Mouse (Mus musculus) adrenal gland, postnatal 36 days (tissue): ENCODE results near the gene Dusp15. TPM values are rescaled to one million over a fixed set of nuclear protein-coding genes. Genes with fewer than 3 reads are reported as not detected.

Experiments
- DNase-seq, 2 experiments: peaks; one replicate each; pipeline ENCODE4 v3.0.0; 2021; ENCODE audit warnings: mixed read lengths in 1 of 2
- long read RNA-seq, 2 experiments: library from polyadenylated mRNA; stranded (forward); transcript quantifications; one replicate each; pipeline ENCODE4 v2.0.0; 2021; ENCODE audit warnings: borderline sequencing depth in 2 of 2
- total RNA-seq, 2 experiments: library from RNA; stranded (reverse); gene quantifications; 2 replicates each; pipeline ENCODE4 v1.2.3; 2021

The Dusp15 gene
- total RNA-seq = 1 to 10 TPM in 1 of 2 experiments, under 1 TPM in 1; 0.99 to 2.1 TPM
- long read RNA-seq, experiment 1 = 0 reads
- long read RNA-seq, experiment 2 = 0 reads

DNA sequence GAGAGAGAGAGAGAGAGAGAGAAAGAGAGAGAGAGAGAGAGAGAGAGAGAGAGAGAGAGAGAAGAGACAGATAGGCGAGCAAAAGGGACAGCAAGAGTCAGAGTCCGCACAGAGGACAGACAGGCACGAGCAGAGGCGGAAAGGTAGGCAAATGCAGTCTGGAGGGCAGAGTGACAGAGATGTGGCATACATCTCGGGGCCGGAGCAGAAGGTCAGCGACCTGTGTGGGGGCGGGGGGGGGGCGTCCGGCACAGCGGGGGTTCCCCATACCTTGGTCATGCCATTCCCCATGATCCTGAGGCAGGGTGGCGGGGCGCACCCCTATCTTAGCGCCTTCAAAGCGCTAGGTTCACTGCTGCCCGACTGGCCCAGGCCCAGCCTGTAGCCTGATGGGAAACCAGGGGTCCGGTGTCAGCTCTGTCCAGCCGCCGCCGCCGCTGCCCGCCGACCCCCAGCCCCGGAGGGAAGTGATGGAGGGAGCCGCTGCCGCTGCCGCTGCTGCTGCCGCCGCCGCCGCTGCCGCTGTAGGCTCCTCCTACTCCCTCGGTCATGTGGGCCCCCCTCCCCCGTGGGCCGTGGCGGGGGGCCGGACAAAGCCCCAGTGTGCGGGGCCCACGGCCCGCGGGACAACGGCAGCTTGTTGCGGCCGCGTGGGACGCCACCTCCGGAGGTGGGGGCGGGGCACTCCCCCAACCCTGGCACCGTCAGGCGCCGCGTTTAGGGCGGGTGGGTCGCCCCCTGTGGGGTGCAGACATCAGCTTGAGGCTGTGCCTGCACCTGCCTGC is at the start of gene Dusp15:
Gene Dusp15, minus strand, starts transcription at position 634 of the 785 bp plus-strand sequence.
- peak; percentile 49 to 68 for DNase-seq

DNA sequence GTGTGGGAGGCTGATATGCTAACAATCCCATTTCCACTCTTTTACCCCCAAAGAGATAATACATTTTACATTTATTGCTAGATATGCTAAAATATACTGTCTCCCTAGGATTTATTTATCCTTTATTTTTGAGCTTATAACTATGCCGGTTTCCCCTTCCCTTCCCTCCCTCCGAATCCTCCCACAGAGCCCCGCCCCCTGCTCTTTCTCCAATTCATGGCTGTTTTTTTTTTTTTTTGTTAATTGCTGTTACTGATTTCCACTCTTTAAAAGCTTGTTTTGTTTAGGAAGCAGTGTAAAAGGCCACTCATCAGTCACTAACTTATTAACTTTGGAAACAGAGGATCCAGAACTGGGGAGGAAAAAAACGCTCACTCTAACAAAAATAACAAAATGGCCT is 45.5 kb upstream of the Dusp15 start:
- DNase-seq = no peak

DNA sequence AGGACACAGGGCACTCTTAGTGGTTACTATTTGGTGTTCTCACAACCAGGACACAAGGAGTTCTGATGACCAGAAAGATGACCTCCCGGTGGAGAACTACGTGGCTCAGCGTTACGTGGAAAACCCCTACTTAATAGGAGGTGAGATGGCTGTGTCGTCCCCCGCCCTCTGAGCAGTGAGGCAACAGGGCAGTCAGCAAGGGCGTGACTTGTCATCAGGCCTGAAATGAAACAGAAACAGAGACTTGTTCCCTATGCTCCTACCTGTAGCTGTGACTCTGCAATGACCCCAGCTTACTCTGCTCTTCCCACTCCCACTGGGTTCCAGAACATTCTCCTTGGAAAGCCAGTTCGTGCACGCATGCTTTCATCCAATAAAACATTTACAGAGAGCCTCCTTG is 40.0 kb upstream of the Dusp15 start:
- DNase-seq = no peak

DNA sequence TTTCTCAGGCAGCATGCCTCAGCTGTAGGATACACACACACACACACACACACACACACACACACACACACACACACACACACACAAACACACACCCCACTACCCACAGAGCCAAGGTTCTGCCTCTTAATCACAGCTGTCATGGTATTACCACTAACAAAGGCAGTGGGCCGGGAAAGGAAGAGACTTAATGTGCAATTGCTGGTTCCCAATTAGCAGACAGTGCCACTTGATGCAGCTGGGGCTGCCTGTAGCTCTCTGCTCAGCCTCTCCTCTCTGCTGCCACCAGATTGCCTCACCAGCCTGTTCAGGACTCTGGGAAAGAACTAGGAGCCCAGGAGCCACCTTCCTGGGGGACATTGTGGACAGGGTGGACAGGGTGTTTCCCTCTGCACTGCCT is 34.1 kb upstream of the Dusp15 start:
- DNase-seq = no peak

DNA sequence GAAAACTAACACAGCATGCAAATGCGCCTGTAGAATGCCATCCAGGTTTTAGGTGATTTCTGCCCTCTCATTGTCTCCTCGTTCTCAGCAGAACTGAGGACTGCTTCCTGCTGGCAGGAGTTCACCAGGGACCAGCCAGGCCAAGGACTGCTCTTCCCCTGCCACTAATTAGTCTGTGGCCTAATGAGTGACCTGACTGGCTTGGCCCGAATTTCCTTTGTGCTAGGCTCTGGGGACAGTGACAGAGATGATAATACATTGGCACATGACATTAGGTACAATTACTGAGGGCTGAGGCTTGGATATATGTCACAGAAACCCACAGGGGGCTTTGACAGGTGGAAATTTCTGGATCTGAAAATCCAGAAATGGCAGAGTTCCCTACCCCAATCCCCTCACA is 25.5 kb upstream of the Dusp15 start:
- DNase-seq = no peak

DNA sequence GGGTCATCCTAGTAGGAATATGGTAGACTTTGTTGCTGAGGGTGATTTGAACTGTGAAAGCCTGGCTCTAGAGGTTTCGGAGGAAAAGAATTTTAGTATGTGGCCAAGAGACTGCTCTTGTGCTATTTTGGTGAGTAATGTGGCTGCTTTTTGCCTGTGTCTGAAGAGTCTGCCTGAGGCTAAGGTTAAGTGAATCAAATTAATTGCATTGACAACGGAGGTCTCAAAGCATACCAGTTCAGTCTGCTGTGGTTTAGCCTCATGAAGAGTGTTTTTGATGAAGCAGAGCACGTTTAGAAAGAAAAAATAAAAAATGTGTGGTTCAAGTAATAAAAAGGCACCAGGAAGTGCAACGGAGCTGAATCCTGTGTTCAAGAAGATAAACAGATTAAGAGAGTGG is 14.1 kb upstream of the Dusp15 start:
- DNase-seq = no peak

DNA sequence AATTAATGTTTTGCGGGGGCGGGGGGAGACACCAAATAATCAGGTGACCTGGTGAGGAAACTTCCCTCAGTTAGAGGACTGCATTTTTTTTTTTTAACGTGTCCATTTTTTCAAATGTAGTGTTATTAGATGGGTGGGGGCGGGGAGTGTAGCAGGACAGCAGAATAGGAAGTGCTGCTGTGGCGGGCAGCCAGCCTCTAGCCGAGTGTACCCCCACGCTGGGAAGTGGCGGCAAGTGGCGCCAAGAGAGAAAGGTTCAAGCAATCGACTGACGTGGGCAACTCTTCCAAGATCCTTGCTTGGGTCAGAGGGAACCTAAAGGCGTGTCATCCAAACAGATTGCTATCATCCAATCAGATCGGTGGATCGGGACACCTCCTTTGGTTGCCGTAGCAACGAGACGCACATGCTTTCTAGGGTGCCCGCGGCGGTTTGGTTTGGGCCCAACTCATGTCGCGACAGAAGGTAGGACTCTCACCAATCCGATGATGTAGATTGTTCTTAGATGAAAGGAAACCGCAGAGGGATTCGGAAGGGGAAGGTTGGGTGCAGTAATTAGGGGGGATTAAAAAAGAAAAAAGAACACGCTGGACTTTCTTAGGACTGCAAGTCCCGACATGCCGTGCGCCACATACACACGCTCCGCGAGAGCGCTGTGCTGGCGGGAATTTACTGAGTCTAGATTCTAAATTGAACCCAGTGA is 10.7 kb upstream of the Dusp15 start, which contains the start of gene Ttll9:
Gene Ttll9, plus strand, starts transcription at position 395 of the 703 bp plus-strand sequence.
- DNase-seq = peak; percentile 81

DNA sequence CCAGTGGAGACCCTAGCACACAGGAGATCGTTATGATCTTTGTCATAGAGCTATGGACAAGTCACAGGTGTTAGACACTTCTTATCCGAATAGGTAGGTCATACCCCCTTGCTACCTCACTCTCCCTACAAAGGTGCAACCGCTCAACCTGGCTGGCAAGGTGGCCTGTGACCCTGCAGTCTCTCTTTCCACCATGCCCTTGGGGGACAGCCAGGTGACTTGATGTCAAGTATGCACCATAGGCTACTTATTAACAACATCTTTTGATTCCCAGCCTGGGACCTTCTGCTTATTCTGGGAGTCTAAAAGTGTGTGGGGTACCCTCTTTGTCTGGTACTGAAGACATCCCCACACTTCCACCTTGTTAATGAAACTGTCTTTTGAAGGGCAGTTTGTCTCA is 6.6 kb upstream of the Dusp15 start:
- no peak for DNase-seq

DNA sequence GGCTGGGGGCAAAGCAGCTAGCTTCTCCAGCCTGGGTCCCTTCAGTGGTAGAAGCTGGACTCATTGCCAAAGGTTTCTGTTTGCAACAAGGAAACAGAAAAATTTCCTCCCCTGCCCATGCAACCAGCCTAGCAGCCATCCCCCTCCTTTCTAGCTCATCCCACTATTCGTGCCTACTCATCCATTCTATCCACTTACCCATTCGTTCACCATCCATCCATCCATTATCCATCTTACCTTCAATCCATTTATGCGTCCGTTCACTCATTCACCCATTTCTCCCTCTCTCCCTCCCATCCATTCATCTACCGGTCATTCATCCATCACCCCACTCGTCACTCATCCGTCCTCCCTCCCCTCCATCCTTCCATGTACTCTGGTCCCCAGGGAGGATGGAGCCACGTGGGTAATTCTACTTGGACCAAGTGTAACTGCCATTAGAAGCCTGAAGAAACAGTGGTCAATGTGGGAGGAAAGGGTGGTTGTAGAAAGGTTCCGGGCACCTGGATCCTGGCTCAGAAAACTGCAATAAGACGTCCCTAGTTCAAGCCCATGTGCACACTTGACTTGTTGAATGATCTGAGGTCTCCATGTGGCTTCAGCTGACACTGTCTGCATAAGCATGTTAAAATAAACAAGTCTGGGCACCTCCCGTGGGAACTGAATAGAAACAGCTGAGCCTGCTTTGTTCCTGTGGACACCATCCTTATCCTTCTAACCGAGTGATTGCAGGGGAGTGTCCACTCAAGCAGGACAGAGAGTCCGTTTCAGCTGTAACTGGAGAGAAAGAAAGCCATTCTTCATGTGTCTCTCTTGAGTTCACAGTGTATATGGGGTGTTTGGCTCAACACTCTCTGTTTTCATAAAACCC is 587 bp upstream of the Dusp15 start:
- DNase-seq = no peak

DNA sequence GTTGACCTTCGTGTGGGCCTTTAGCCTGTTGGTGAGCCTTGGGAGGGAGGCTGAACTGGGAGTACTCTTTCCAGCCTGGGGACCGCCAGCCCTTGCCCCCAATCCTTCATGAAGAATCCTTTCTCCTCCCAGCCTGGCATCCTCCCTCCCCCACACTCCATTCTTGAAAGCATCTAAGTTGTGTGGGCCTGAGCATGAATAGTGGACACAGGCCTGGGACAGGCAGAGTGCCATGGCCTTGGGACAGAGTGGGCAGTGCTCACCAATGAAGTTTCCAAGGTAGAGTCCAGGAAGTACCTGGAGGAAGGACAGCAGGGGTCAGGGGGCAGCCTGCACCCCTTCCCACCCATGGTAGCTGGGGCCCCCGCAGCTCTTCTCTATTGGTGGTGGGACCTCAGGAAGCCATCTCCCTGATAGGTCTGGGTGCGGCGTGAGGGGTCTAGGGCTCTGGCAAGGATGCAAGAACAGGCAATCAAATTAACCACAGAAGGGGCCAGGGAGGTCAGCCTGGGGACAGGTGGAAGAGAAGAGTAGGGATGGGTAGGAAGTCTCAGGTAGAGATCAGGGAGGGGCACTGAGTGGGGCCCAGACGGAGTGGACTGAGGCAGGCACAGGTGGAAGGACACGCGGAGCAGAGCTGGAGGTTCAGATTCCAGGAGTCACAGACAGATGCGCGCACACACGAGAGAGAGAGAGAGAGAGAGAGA is 987 bp downstream of the Dusp15 start:
- DNase-seq = no peak

DNA sequence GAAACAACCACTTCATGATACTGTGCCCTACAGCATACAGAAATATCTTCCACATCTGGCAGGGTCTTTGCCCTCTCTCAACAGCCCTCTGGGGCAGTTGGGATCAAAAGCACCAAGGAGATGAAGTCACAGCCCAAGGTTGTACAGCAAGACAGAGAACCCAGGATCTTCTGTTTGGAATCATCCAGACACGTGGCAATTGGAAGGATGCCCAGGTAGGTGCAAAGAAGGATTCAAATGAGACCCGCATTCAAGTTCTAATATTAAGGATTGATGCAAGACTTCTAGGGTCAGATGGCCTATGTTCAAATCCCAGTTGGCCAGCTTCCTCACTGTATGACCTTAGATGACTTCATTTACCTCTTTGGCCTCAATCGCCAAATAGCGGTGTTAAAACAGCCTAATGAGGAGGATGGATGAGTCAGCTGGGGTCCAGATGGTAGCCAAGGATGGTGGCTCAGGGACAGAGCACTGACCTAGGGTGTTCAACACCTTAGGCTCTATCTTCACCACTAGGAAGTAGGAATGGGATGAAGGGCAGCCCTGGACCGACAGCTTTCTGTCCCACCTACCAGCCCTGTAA is 3.0 kb downstream of the Dusp15 start:
- no peak for DNase-seq

DNA sequence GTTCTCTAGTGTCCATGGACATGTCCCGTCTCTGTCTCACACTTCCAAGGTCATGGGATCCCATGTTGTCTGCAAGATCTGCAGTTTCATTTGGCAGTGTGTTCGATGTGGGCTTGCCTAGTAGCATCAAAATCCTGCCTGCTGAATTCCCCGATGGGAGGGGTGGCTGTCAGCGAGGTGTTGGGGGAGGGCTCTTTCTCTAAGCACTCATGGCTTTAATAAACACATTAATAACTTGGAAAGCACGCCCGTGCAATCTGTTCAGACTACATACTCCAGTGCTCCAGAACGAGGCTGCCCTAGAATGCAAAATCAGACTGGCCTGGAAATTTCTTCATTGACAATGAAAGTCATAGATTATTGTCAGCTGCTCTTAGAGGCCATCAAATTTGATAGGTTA is 4.4 kb downstream of the Dusp15 start:
- no peak for DNase-seq

DNA sequence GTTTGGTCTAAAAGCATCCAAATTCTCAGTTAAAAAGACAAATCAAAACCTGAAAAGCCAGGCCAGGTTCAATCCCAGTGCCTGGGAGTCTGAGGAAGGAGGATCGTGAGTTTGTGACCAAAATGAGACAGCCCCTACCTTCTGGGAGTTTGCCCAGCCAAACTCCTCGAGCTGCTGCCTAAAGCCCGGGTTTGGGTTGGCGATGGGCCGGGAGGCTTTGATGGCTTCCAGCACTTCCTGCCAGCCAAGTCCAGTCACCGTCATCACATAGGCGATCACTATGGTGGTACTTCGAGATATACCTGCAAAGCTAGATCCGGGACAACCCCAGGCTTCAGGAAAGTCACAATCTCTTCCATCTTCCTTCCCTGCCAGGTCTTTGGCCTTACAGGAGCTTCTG is 7.5 kb downstream of the Dusp15 start:
- DNase-seq = no peak

DNA sequence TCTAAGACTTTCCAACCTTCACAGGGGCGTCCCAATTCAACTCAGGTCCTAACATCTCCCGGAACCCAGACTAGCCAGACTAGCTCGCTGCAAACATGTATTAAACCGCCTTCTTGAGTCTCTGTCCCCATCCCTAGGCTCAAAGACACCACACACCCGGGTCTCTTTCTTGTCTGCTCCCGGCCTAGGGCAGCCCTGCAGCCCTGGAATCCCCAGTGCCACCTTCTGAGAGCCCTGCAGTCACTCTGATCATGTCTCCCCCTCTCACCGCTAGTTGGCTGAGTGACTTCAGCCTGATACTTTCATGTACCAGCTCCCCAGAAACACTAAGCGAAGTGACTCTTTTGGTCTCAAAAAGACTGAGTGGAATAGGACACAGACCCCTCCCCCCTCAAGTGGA is 7.9 kb downstream of the Dusp15 start:
- no peak for DNase-seq

DNA sequence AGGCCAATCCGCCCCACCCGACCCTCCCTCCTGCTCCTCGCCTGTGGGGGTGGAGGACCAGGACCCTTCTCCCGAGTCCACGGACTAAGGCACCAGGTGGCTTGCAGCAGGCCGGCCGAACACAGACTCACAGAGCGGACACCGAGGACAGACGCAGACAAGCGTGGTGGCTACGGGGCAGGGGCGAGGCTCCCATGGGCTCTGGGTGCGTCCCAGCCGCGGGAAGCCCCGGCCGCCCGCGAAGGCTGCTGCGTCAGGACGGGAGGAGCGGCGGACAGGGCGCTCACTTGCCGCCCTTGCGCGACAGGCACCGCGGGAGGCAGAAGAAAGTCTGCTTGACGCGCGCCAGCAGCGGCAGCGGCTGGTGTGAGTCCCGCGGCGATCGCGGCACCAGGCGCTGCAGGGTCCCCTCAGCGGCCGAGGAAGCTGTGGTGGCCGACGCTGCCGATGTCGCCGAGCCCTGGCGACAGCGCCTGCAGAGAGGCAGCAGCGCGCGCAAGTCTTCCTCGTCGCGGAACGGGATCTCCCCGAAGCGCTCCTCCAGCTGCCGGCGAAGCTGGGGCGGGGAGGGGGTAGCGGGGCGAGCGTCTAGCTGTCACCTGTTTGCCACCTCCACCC is 8.5 kb downstream of the Dusp15 start:
- peak; percentile 49 to 61 for DNase-seq

DNA sequence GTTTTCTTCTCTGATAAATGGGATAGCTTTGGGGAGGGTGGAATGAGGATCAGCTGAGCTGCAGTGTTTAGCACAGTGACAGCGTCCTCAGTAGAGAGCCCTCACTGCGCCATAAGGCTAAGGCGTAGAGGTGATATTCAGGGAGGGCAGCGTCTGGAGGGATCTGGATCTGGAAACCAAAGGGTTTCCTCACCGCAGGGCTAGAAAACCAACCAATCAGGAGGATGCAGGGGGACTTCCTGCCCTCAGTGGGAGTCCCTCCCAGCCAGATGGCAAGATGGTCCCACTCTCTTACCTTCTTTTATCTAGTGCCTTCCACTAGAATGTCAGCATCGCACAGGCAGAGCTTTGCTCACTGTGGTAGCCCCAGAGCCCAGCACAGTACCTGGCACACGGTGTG is 9.7 kb downstream of the Dusp15 start:
- DNase-seq = no peak

DNA sequence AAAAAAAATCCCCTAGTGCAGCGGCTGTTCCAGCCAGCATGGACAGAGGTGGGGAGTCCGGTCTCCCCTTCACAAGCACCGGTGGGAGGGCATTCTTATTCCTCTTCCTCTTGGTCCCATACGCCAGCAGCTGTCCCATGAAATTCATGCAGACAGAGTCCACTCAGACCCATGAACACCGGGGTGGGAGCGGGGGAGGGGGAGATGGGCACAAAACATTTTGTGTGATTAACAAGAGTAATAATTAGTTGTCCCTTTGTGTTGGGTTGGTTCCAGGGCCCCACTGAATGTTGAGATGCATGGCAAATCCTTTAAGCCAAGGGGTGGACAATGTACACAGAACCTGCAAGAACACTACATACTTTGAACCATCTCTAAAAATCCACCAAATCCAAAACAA is 10.4 kb downstream of the Dusp15 start:
- no peak for DNase-seq

DNA sequence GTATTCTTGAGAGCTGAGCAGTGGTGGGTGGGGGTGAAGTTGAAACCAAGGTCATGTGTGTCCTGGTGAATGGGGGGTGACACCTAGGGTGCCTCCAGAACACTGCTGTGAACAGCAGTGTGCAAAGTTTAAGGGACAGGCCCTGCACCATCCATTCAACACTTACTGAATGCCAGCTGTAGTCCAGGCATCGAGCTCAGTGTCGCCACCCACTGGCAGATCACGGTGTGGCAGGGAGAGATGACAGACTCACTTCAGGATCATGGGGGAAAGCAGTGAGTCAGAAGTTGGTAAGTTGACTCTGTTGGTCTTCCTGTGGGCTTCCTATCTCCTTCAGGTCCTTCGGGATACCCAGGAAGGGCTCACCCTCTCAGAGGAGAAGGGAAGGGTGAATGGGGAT is 11.7 kb downstream of the Dusp15 start:
- peak; percentile 70 to 77 for DNase-seq

DNA sequence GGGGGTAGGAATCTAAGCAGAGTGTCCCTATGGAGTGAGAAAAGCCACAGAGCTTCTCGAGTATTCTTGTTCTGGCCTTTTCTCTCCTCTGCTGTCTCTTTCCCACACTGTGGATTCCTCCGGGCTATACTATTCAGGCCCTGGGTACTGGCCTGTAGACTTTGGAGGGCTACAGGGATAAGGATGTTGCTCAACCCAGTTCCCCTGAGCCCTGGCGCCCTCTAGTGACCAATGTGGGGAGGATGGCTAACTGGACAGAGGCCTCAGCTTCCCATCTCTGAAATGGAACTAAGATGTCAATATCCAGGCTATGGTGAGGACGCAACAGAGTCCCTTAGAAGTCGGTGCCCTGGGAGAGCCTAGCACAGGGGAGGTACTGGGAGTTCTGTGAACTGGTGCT is 17.9 kb downstream of the Dusp15 start:
- peak; percentile 83 to 84 for DNase-seq

DNA sequence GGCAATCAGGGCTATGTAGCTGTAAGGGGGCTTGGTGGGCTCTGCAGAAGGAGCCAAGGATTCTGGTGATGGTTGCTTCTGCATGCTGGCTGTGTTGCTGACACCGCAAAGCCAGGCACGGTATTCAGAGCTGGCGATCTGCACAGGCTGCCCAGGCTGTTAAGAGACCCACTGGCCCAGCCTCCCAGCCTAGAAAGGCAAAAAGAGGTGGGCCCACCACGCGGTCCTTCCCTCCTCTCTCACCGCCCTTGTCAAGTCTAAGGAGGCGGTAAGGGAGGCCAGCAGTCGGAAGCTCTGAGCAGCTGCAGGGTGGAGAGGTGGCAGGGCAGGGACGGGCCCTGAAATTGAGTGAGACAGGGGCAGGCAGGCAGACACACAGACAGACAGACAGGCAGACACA is 18.4 kb downstream of the Dusp15 start, which contains the start of gene Foxs1:
Gene Foxs1, minus strand, starts transcription at position 161 of the 400 bp plus-strand sequence.
- DNase-seq = no peak
